Mouse (Mus musculus) MEL (cell line): ENCODE results near the gene Vps50.

Experiments used
- CTCF ChIP-seq, 3 experiments: IDR thresholded peaks in 2 of 3; conservative IDR thresholded peaks in 1 of 3; 2 replicates each; pipeline ENCODE4 v1.5.1; 2011 to 2012; ENCODE audit warnings: low read length in 3 of 3, low read depth in 2 of 3, mild to moderate bottlenecking in 2 of 3, improper control_type of control experiment in 1 of 3, inconsistent platforms in 1 of 3, mixed read lengths in 1 of 3, moderate library complexity in 1 of 3; ENCODE audit not compliant: control insufficient read depth in 1 of 3, insufficient read depth in 1 of 3, poor library complexity in 1 of 3, severe bottlenecking in 1 of 3
- GATA1 ChIP-seq: IDR thresholded peaks from 2 replicates; pipeline ENCODE4 v1.6.1; 2011; ENCODE audit warnings: low read depth, low read length, improper control_type of control experiment
- MYC ChIP-seq: IDR thresholded peaks from 2 replicates; pipeline ENCODE4 v1.6.1; 2011; ENCODE audit warnings: low read depth, mild to moderate bottlenecking, low read length, improper control_type of control experiment, moderate library complexity
- POLR2A ChIP-seq, 2 experiments: IDR thresholded peaks; 2 replicates each; pipeline ENCODE4 v1.6.1; 2011 to 2012; ENCODE audit warnings: low read length in 2 of 2, mild to moderate bottlenecking in 2 of 2, control low read depth in 1 of 2, improper control_type of control experiment in 1 of 2, low read depth in 1 of 2, moderate library complexity in 1 of 2; ENCODE audit not compliant: control insufficient read depth in 1 of 2, insufficient read depth in 1 of 2, poor library complexity in 1 of 2
- ZMIZ1 ChIP-seq: IDR thresholded peaks from 2 replicates; pipeline ENCODE4 v1.6.1; 2012; ENCODE audit warnings: low read depth, mild to moderate bottlenecking, inconsistent platforms, low read length, improper control_type of control experiment, moderate library complexity

GRCm38 (mm10) chr6:3511116-3511515 is 12.9 kb downstream of the Vps50 start:
- TF ChIP-seq POLR2A (IDR thresholded peaks at IDR 0.05; ENCODE audit: control insufficient read depth in 1 of 2, insufficient read depth in 1 of 2, low read depth in 1 of 2, low read length in 2 of 2, poor library complexity in 1 of 2) (no peak), MYC (no peak), ZMIZ1 (no peak), CTCF (IDR thresholded peaks at IDR 0.05 in 2 of 3, conservative IDR thresholded peaks at IDR 0.05 in 1 of 3; ENCODE audit: control insufficient read depth in 1 of 3, insufficient read depth in 1 of 3, low read depth in 2 of 3, low read length in 3 of 3, poor library complexity in 1 of 3, severe bottlenecking in 1 of 3) (no peak), GATA1 (no peak)
